Mouse (Mus musculus) intestine, embryonic 15.5 days (tissue): Measurements from ENCODE around the gene Pigk. TPM values are rescaled to one million over a fixed set of nuclear protein-coding genes. Genes with fewer than 3 reads are reported as not detected.

ENCODE experiments used
- ATAC-seq: fragments of 200-750 bp; cut with Nextera tagmentation; 2 replicates; pipeline ENCODE4 v1.8.0; 2017; ENCODE audit warnings: moderate TSS enrichment, moderate library complexity
- H3K27ac ChIP-seq: fragments of 300-500 bp; sonication (generic); 2 replicates; pipeline ENCODE4 v1.5.1; 2015; ENCODE audit warnings: mild to moderate bottlenecking, inconsistent platforms
- H3K27me3 ChIP-seq: fragments of 300-500 bp; sonication (generic); replicated peaks from 2 replicates; pipeline ENCODE4 v1.6.1; 2015; ENCODE audit warnings: inconsistent platforms
- H3K36me3 ChIP-seq: fragments of 300-500 bp; sonication (generic); 2 replicates; pipeline ENCODE4 v1.6.1; 2015; ENCODE audit warnings: inconsistent platforms
- H3K4me1 ChIP-seq: fragments of 300-500 bp; sonication (generic); replicated peaks from 2 replicates; pipeline ENCODE4 v1.6.1; 2015; ENCODE audit warnings: inconsistent platforms
- H3K4me2 ChIP-seq: fragments of 300-500 bp; sonication (generic); replicated peaks from 2 replicates; pipeline ENCODE4 v1.6.1; 2015; ENCODE audit warnings: mild to moderate bottlenecking, inconsistent platforms
- H3K4me3 ChIP-seq: fragments of 300-500 bp; sonication (generic); replicated peaks from 2 replicates; pipeline ENCODE4 v1.5.1; 2015; ENCODE audit warnings: inconsistent platforms
- H3K9ac ChIP-seq: fragments of 300-500 bp; sonication (generic); 2 replicates; pipeline ENCODE4 v1.6.1; 2015; ENCODE audit warnings: inconsistent platforms
- H3K9me3 ChIP-seq: fragments of 300-500 bp; sonication (generic); 2 replicates; pipeline ENCODE4 v1.6.1; 2016; ENCODE audit warnings: inconsistent platforms
- WGBS: fragments of 180-500 bp; shearing (Covaris S2); methylation state at CpG from one replicate; pipeline ENCODE4 v1.1.7; 2015; 5-methylcytosine and 5-hydroxymethylcytosine counted together
- polyA plus RNA-seq: library from polyadenylated mRNA; unstranded; fragments of >200 nt; fragmentation: Nextera tagmentation; extraction: Ambion mirVana; gene quantifications from 2 replicates; pipeline ENCODE4 v1.2.1, GENCODE M21; 2015

Pigk gene
- polyA plus RNA-seq = 36.6 and 42.6 TPM in 2 replicates

DNA sequence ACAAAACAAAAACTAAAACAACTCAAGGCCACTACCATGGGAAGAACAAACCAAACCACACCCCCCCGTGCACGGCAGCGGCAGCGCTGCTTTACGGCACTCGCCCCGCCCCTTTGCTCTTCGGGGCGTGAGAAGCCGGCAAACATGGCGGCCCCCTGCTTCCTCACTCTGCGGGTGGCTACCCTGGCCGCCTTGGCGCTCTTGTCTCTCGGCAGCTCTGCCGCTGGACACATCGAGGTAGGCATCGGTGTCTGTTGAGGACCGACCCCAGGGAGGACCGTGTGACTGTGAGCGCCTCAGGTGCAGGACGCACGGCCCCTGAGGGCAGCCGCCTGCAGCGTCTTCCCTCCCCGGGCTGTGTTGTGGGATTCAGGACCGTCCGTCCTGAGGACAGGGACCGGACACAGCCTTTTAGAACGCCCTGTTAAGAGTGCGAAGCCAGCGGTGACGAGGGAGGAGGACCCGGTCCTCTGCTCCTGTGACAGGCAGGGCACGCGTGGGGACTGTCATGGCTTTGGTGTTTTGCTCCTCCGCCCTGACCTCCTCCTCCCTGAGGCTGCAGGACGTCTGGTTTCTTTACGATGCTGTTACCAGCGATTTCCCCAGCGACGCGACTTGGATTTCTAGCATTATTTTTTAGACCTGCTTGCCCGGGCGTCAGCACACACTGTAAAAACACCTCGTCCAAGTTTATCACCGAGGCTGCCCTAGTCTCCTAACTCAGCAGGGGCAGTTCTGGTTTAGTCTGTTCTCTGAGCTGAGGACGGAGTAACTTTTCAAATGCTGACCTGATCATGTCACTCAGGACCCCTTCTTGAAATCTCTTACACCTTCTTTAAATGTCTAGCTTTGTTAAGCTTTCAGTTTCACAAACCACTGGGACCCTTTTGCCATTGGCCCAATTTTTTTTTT is at the start of gene Pigk:
TSS of gene Pigk (plus strand) at position 110 of the 912 bp plus-strand sequence.
- Histone ChIP-seq H3K4me2 (peak within 1 kb of the TSS; percentile 81), H3K9ac (peak within 1 kb of the TSS; percentile 76), H3K36me3 (no peaks in the 10 kb centered on the region), H3K27ac (0 out of 2 replicates have a peak within 1 kb of the TSS, but pooled peaks have one; percentile 44), H3K9me3 (no peaks in the 10 kb centered on the region), H3K27me3 (0 out of 2 replicates have a peak, but pooled peaks cover 2% of the 10 kb centered on the region), H3K4me1 (peaks cover 7% of the 10 kb centered on the region; the same call in 1 of the 2 replicates), H3K4me3 (peak within 1 kb of the TSS; percentile 96)
- under 1% methylated on average over 48 of the region's 48 CpGs for WGBS
- peak; percentile 96 for ATAC-seq

DNA sequence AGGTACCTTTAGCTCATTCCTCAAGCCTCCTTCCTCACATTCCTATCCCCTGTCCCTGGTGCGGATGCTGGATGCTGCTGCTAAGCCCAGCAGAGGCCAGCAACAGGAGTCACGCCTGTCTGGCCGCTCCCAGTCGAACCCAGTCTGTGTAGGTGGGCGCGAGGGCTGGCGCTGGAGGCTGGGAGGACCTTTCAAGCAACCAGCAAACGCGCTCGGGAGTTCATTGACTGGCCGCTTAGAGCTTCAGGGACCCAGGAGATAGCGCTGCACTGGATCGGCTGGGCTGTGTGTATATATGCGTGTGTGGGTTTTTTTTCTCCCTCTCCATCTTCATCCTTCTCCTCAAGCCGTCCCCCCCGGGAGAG is 46.9 kb upstream of the Pigk start:
- Histone ChIP-seq H3K9ac (peak overlapping the region; percentile 46; the same call in 1 of the 2 replicates), H3K4me3 (peak overlapping the region; percentile 52), H3K27me3 (peaks cover 18% of the 10 kb centered on the region), H3K4me2 (peak overlapping the region; percentile 99), H3K9me3 (no peaks in the 10 kb centered on the region), H3K4me1 (peaks cover 7% of the 10 kb centered on the region; the same call in 1 of the 2 replicates), H3K27ac (no peak overlapping the region), H3K36me3 (no peaks in the 10 kb centered on the region)
- peak; percentile 42; the same call in 1 of the 2 replicates for ATAC-seq
- WGBS = 2% methylated on average over 16 of the region's 16 CpGs

DNA sequence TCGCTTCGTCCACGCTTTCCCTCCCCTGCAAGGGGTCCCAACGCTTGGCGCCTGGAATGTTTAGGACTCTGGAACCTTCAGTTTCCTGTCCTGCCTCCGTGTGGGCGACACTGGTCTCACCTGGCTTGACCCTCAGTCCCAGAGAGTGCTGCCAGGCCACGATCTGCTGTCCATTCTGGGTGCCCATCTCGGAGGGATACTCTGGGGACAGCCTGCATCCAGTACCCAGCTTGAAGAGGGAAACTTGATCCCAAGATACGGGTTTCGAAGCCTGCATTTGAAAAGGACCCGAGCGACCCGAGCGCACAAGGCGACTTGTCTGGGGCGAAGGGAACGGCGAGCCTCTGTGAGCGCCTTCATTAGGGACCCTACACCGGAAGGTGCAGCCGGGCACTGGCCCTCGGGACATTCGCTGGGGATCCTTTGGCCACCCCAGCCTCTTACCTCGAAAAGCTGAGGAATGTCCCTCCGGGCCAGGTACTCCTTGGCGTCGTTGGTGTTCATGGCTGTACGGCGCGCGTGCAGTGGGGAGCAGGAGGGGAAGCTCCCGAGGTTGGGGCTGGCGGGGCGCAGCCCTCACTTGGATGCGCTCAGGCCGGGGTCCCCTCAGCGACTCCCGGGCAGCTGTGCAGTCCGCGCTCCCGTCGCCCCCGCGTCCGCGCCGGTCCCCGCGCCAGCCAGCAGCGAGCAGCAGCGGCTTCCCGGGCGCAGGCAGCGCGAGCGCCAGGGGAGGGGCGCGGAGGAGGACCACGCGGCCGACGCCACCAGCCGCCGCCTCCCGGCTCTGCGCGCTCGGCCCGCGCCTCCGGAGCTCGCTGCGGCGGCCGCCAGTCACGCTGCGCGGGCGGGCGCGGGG is 46.3 kb upstream of the Pigk start:
- peak overlapping the region; percentile 99 for H3K4me2 ChIP-seq
- no peaks in the 10 kb centered on the region for H3K9me3 ChIP-seq
- H3K27ac ChIP-seq = no peak overlapping the region
- H3K36me3 ChIP-seq = no peaks in the 10 kb centered on the region
- H3K4me1 ChIP-seq = peaks cover 7% of the 10 kb centered on the region; the same call in 1 of the 2 replicates
- peak overlapping the region; percentile 46 for H3K9ac ChIP-seq
- H3K4me3 ChIP-seq = peak overlapping the region; percentile 52
- H3K27me3 ChIP-seq = peaks cover 18% of the 10 kb centered on the region
- under 1% methylated on average over 81 of the region's 82 CpGs for WGBS
- ATAC-seq = peak; percentile 84

DNA sequence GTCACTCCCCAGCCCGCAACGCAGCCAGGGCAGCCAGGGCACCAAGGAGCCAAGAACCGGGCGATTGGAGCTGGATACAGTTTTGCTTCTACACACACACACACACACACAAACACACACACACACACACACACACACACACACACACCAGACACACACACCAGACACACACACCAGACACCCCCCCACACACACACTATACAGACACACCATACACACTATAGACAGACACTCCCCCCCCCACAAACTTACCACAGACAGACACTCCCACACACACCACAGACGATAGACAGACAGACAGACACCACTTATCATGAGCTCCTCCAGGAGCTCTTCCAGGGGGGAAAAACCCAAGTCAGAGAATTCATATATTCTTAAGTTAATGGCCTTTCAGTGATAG is 45.7 kb upstream of the Pigk start, which contains the start of gene Ak5:
TSS of gene Ak5 (minus strand) at position 122 of the 400 bp plus-strand sequence.
- peak; percentile 42 for ATAC-seq
- peak within 1 kb of the TSS; percentile 52 for H3K4me3 ChIP-seq
- H3K4me1 ChIP-seq = peaks cover 7% of the 10 kb centered on the region; the same call in 1 of the 2 replicates
- no peaks in the 10 kb centered on the region for H3K9me3 ChIP-seq
- no peak within 1 kb of the TSS for H3K27ac ChIP-seq
- WGBS = 1% methylated on average over 4 of the region's 5 CpGs
- H3K9ac ChIP-seq = peak within 1 kb of the TSS; percentile 46
- H3K27me3 ChIP-seq = peaks cover 18% of the 10 kb centered on the region
- peak within 1 kb of the TSS; percentile 99 for H3K4me2 ChIP-seq
- no peaks in the 10 kb centered on the region for H3K36me3 ChIP-seq

DNA sequence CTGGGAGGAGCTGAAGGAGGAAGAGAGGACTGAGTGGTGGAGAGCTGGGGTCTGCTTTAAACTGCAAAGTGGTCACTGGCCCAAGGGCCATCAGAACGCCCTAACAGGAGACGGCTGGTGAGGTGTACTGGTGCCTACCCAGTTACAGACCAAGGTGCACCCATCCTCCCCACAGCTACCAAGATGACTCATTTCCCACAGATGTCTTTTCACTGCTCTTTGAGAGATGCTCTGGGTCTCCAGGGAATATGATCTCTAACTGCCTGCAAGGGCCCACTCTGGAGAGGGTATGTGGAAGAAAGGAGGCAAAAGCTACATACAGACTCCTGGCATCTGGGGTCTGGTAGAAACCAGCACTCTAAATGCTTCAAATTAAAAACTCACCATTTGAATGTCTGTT is 45.1 kb upstream of the Pigk start:
- Histone ChIP-seq H3K9ac (no peak overlapping the region), H3K27me3 (peaks cover 18% of the 10 kb centered on the region), H3K4me2 (peak overlapping the region; percentile 99; the same call in 1 of the 2 replicates), H3K27ac (no peak overlapping the region), H3K4me3 (no peak overlapping the region), H3K36me3 (no peaks in the 10 kb centered on the region), H3K9me3 (no peaks in the 10 kb centered on the region), H3K4me1 (peaks cover 7% of the 10 kb centered on the region; the same call in 1 of the 2 replicates)
- WGBS = 80% methylated on average over 2 of the region's 2 CpGs
- no peak for ATAC-seq

DNA sequence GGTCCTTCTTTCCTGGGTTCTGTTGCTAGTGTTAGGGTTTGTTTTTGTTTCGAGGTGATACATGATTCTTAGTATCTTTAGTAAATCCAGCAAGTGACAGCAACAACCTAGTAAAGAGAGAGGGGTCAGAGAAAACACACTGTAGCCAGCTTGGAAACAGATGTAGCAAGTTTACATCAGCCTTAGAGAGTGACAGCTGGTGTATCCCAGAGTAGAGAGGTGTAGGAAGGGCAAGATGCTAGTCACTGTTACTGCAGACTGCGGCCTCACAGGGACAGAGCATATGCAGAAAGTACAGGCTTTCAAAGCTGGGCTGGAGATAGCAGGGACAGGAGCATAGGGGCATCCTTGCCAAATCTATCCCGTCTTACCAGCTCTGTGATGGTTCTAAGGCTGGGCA is 44.1 kb upstream of the Pigk start:
- peaks cover 7% of the 10 kb centered on the region; the same call in 1 of the 2 replicates for H3K4me1 ChIP-seq
- no peaks in the 10 kb centered on the region for H3K36me3 ChIP-seq
- H3K9ac ChIP-seq = no peak overlapping the region
- H3K4me2 ChIP-seq = no peak overlapping the region
- ATAC-seq = no peak
- no peaks in the 10 kb centered on the region for H3K9me3 ChIP-seq
- H3K4me3 ChIP-seq = no peak overlapping the region
- no peak overlapping the region for H3K27ac ChIP-seq
- H3K27me3 ChIP-seq = peaks cover 18% of the 10 kb centered on the region
- whole genome bisulfite sequencing = 71% methylated on average over 3 of the region's 3 CpGs

DNA sequence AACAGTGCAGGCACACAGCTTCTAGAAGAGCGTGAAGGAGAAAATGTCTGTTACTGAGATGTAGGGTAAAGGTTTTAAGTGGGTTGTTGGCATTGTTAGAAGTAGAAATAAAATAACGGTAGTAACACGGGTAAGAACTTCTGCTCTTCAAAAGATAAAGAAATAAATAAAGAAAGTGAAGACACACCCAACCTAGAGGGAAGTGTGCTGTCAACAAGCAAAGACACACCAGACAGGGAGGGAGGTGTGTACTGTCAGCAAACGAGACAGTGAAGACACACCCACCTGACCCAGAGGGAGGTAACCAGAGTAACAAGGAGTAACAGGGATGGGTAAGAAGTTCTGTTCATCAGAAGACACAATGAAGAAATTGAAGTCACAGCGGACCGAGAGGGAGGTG is 39.2 kb upstream of the Pigk start:
- WGBS = 60% methylated on average over 6 of the region's 6 CpGs
- no peak overlapping the region for H3K4me2 ChIP-seq
- H3K36me3 ChIP-seq = no peaks in the 10 kb centered on the region
- no peaks in the 10 kb centered on the region for H3K4me1 ChIP-seq
- ATAC-seq = no peak
- H3K27me3 ChIP-seq = no peaks in the 10 kb centered on the region
- H3K27ac ChIP-seq = no peak overlapping the region
- no peak overlapping the region for H3K9ac ChIP-seq
- H3K9me3 ChIP-seq = no peaks in the 10 kb centered on the region
- H3K4me3 ChIP-seq = no peak overlapping the region

DNA sequence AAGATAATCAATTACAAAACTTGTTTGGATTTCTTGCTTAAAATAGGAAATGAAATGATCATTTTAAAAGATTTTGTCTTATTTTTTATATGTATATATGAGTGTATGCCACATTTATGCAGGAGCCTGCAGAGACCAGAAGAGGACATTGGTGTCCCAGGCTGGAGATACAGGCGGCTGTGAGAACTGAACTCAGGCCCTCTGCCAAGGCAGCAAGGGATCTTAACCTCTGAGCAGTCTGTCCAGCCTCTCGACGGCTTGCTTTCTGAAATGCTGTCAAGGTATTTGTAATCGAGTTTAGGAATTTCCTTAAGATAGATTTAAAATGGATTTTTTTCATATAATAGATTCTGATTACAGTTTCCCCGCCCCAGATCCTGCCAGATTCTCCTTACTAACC is 25.4 kb upstream of the Pigk start:
- Histone ChIP-seq H3K9me3 (no peaks in the 10 kb centered on the region), H3K27ac (no peak overlapping the region), H3K36me3 (no peaks in the 10 kb centered on the region), H3K27me3 (no peaks in the 10 kb centered on the region), H3K9ac (no peak overlapping the region), H3K4me1 (no peaks in the 10 kb centered on the region), H3K4me3 (no peak overlapping the region), H3K4me2 (no peak overlapping the region)
- WGBS = 81% methylated on average over 5 of the region's 5 CpGs
- ATAC-seq = no peak

DNA sequence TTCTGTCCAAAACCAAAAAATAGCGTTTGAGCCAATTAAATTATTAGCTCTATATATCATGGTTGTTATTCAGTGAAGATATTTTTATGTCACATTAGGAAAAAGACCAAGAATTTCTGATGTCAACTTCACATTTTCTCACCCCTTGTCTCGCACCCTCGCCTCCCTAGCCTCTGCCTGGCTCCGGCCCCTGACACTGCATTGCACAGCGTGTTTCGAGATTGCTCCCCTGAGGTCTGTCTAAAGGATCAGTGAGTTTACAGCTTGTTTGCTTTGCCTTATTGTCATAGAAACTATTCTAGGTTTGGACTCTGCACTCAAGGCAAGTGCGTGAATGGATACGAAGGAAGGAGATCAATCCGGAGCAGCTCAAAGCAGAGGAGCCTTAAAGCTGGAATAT is 24.8 kb upstream of the Pigk start:
- H3K27me3 ChIP-seq = no peaks in the 10 kb centered on the region
- H3K4me1 ChIP-seq = no peaks in the 10 kb centered on the region
- no peaks in the 10 kb centered on the region for H3K9me3 ChIP-seq
- peak; percentile 92 for ATAC-seq
- no peaks in the 10 kb centered on the region for H3K36me3 ChIP-seq
- no peak overlapping the region for H3K27ac ChIP-seq
- no peak overlapping the region for H3K4me3 ChIP-seq
- WGBS = 60% methylated on average over 9 of the region's 9 CpGs
- no peak overlapping the region; the same call in 1 of the 2 replicates for H3K4me2 ChIP-seq
- H3K9ac ChIP-seq = no peak overlapping the region

- no peak overlapping the region for H3K9ac ChIP-seq
- H3K27me3 ChIP-seq = no peaks in the 10 kb centered on the region
- 89% methylated on average over 3 of the region's 3 CpGs for WGBS
- no peaks in the 10 kb centered on the region for H3K36me3 ChIP-seq
- H3K4me2 ChIP-seq = no peak overlapping the region
- H3K9me3 ChIP-seq = no peaks in the 10 kb centered on the region
- no peaks in the 10 kb centered on the region for H3K4me1 ChIP-seq
- no peak overlapping the region for H3K27ac ChIP-seq
- H3K4me3 ChIP-seq = no peak overlapping the region
- no peak for ATAC-seq
Observed at GRCm38 (mm10) chr3:152694950-152695349, 18.9 kb upstream of the Pigk start.

GRCm38 (mm10) chr3:152698017-152698416 is 15.9 kb upstream of the Pigk start:
- Histone ChIP-seq H3K9me3 (no peaks in the 10 kb centered on the region), H3K4me2 (no peak overlapping the region), H3K27ac (no peak overlapping the region), H3K4me3 (no peak overlapping the region), H3K9ac (no peak overlapping the region), H3K4me1 (no peaks in the 10 kb centered on the region), H3K36me3 (no peaks in the 10 kb centered on the region), H3K27me3 (no peaks in the 10 kb centered on the region)
- 76% methylated on average over 5 of the region's 5 CpGs for WGBS
- peak; percentile 70 for ATAC-seq

DNA sequence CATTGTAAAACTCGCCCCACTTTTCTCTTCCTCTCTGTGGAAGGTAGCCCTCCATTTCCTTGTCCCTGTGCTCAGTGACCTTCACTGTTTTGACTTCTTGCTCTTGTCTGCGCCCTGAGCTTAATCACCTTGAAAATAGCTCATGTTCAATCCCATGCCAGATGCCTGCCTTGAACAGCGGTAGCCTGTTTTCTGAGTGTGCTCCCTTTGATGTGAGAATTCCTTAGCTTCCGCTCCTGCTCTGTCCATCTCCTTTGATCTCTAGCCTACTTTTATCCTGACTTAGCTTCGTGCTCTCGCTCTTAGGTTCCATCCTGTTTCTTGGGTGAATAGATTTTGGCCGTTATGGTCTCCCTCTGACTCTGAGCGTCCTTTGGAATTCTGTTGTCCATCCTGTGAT is 14.6 kb upstream of the Pigk start:
- Histone ChIP-seq H3K9ac (no peak overlapping the region), H3K9me3 (no peaks in the 10 kb centered on the region), H3K4me1 (no peaks in the 10 kb centered on the region), H3K27me3 (no peaks in the 10 kb centered on the region), H3K36me3 (no peaks in the 10 kb centered on the region), H3K27ac (no peak overlapping the region), H3K4me2 (no peak overlapping the region), H3K4me3 (no peak overlapping the region)
- no peak for ATAC-seq
- WGBS = 56% methylated on average over 8 of the region's 8 CpGs
